Mouse (Mus musculus) liver, embryonic 14.5 days (tissue): Measurements from ENCODE around the gene Phka1.

Experiments
- CTCF ChIP-seq: IDR thresholded peaks from 2 replicates; pipeline ENCODE4 v1.5.1; 2016; ENCODE audit warnings: antibody characterized with exemption, low read depth, control low read depth
- EP300 ChIP-seq: IDR thresholded peaks from 2 replicates; pipeline ENCODE4 v1.6.1; 2016; ENCODE audit warnings: antibody characterized with exemption, low read depth

DNA sequence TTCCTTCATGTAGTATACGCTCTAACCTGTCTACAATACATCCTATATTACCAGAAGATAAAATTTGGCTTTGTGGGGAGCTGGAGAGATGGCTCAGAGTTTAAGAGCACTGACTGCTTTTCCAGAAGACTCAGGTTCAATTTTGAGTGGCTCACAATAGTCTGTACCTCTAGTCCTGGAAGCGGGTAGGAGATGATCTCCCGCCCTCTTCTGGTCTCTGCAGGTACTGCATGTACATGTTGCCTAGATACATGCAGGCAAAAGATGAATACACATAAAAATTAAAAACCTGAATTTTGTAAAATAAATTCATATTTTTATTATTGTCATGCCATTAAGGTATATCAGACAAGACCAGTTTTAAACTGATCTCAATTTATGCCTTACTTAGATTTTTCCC, 167.3 kb downstream of the Phka1 start:
- TF ChIP-seq CTCF (peak; percentile 65), EP300 (no peak)
